Mouse (Mus musculus) forebrain, embryonic 12.5 days (tissue): ENCODE measurements at regions not wholly inside any gene's neighbourhood (a gene's known extent, or its start where the extent isn't known, plus 50 kb on each side); places are given as distances from the start of the nearest gene placed in this dataset.

Source experiments
- ATAC-seq: fragments of 200-750 bp; cut with Nextera tagmentation; 2 replicates; pipeline ENCODE4 v1.8.0; 2017; ENCODE audit warnings: moderate TSS enrichment; ENCODE audit not compliant: low FRiP score
- H3K27ac ChIP-seq: fragments of 300-500 bp; sonication (generic); 2 replicates; pipeline ENCODE4 v1.5.1; 2016; ENCODE audit warnings: mild to moderate bottlenecking
- H3K27me3 ChIP-seq: fragments of 300-500 bp; sonication (generic); 2 replicates; pipeline ENCODE4 v1.6.1; 2016; ENCODE audit warnings: mild to moderate bottlenecking
- H3K36me3 ChIP-seq: fragments of 300-500 bp; sonication (generic); replicated peaks from 2 replicates; pipeline ENCODE4 v1.6.1; 2016; ENCODE audit warnings: mild to moderate bottlenecking
- H3K4me1 ChIP-seq: fragments of 300-500 bp; sonication (generic); 2 replicates; pipeline ENCODE4 v1.6.1; 2016
- H3K4me2 ChIP-seq: fragments of 300-500 bp; sonication (generic); 2 replicates; pipeline ENCODE4 v1.6.1; 2016; ENCODE audit warnings: mild to moderate bottlenecking, moderate library complexity
- H3K4me3 ChIP-seq: fragments of 300-500 bp; sonication (generic); replicated peaks from 2 replicates; pipeline ENCODE4 v1.5.1; 2016; ENCODE audit warnings: mild to moderate bottlenecking
- H3K9ac ChIP-seq: fragments of 300-500 bp; sonication (generic); 2 replicates; pipeline ENCODE4 v1.6.1; 2016; ENCODE audit warnings: mild to moderate bottlenecking
- H3K9me3 ChIP-seq: fragments of 300-500 bp; sonication (generic); 2 replicates; pipeline ENCODE4 v1.6.1; 2016
- WGBS: fragments of 180-500 bp; shearing (Covaris S2); methylation state at CpG from one replicate; pipeline ENCODE4 v1.1.7; 2016; 5-methylcytosine and 5-hydroxymethylcytosine counted together

GRCm38 (mm10) chr8:126136946-126137345 is 142.0 kb downstream of the Kcnk1 start:
- WGBS, result 87% methylated on average over 3 of the region's 3 CpGs
- no peak overlapping the region for H3K9ac ChIP-seq
- no peak overlapping the region for H3K4me3 ChIP-seq
- H3K36me3 ChIP-seq, result no peaks in the 10 kb centered on the region
- H3K9me3 ChIP-seq, result no peaks in the 10 kb centered on the region
- no peak overlapping the region for H3K27ac ChIP-seq
- H3K27me3 ChIP-seq, result peaks cover 46% of the 10 kb centered on the region
- no peak for ATAC-seq
- peaks cover 13% of the 10 kb centered on the region for H3K4me1 ChIP-seq
- no peak overlapping the region for H3K4me2 ChIP-seq

- H3K9ac ChIP-seq, result no peak overlapping the region
- WGBS, result 60% methylated on average over 4 of the region's 4 CpGs
- H3K4me1 ChIP-seq, result peaks cover 13% of the 10 kb centered on the region
- no peak overlapping the region for H3K4me3 ChIP-seq
- no peaks in the 10 kb centered on the region for H3K36me3 ChIP-seq
- H3K27me3 ChIP-seq, result peaks cover 46% of the 10 kb centered on the region
- no peak for ATAC-seq
- no peak overlapping the region for H3K4me2 ChIP-seq
- no peak overlapping the region for H3K27ac ChIP-seq
- no peaks in the 10 kb centered on the region for H3K9me3 ChIP-seq
Measured at GRCm38 (mm10) chr8:126137452-126137851, 142.5 kb downstream of the Kcnk1 start.

DNA sequence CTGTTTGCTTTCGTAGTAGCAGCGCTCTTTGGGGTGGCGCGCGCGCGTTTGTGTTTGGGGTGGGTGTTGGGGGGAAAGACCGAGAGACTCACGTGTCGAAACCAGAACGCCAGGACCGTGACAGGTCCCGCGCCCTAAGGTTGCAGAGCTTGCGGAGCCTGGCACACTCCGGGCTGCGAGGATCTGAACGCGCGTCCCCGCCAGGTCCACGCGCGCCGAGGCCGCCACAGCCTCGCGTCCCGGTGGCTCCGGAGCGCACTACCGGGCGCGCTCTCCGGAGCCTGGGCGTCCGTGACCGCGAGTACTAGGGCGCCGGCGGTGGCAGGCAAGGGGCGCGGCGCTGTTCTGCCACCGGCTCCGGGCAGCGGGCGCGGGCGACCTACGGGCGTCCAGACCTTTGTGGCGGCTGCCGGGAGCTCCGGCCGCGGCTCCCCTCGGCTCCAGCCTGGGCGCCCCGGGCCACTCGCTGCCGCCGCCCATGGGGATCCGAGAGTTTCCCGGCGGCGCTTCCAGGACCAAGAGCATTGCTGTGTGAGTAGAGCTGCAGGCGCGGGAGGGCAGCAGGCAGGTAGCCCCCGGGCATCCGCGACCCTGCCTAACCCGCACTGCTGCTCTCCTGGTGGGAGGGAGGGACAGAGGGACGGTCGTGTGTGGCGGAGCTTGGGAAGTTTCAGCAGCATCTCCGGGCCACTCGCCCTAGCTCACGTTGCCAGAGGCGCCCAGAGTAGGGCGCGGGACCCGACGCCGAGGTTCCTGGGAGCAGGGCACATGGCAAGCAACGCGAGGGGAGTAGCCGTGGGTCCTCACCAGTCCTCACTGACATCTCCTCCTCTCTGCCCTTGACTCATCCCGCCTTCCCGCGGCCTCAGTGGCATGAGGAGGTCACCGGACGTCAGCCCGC is 143.9 kb downstream of the Kcnk1 start:
- Histone ChIP-seq H3K9me3 (no peaks in the 10 kb centered on the region), H3K9ac (peak overlapping the region; percentile 56), H3K27ac (no peak overlapping the region), H3K4me3 (peak overlapping the region; percentile 55), H3K36me3 (no peaks in the 10 kb centered on the region), H3K4me2 (peak overlapping the region; percentile 96), H3K4me1 (peaks cover 13% of the 10 kb centered on the region), H3K27me3 (peaks cover 46% of the 10 kb centered on the region)
- under 1% methylated on average over 95 of the region's 95 CpGs for WGBS
- peak; percentile 33; the same call in 1 of the 2 replicates for ATAC-seq

DNA sequence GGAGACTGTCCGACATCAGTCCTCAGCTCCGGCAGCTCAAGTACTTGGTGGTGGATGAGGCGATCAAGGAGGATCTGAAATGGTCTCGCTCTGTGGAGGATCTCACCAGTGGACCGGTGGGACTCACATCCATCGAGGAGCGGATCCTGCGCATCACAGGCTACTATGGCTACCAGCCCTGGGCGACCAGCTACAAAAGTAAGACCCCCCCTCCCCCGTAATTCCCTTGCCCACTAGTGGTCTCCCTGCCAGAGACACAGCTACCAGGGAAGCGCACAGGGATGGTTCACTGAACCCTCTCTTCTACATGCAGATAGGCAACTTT is 144.5 kb downstream of the Kcnk1 start:
- Histone ChIP-seq H3K27ac (no peak overlapping the region), H3K4me2 (peak overlapping the region; percentile 96), H3K9me3 (no peaks in the 10 kb centered on the region), H3K9ac (peak overlapping the region; percentile 56; the same call in 1 of the 2 replicates), H3K27me3 (peaks cover 46% of the 10 kb centered on the region), H3K4me1 (peaks cover 13% of the 10 kb centered on the region), H3K4me3 (peak overlapping the region; percentile 55), H3K36me3 (no peaks in the 10 kb centered on the region)
- 15% methylated on average over 11 of the region's 11 CpGs for WGBS
- peak; percentile 41; the same call in 1 of the 2 replicates for ATAC-seq

DNA sequence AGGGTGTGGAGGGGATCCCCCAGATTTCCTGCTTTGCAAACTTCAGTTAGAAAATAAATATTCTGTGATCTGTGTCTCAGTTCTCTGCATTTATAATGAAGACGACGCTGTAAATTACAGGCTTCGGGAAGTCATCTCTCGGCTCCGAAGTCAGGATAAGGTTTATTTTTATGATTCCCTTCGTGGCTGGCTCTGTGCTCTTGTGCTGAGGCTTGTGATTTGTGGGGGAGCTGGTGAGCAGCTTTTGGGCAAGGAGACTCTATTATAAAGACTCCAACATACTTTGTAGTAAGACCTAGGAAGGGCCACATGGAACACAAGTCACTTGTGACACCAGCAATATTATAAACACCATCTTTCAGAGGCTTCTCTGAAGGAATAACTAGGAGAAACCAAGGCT is 146.0 kb downstream of the Kcnk1 start:
- H3K4me2 ChIP-seq, result no peak overlapping the region
- peaks cover 38% of the 10 kb centered on the region for H3K27me3 ChIP-seq
- WGBS, result 84% methylated on average over 6 of the region's 6 CpGs
- no peak overlapping the region for H3K27ac ChIP-seq
- peaks cover 13% of the 10 kb centered on the region for H3K4me1 ChIP-seq
- no peaks in the 10 kb centered on the region for H3K36me3 ChIP-seq
- no peak overlapping the region for H3K9ac ChIP-seq
- no peak for ATAC-seq
- no peak overlapping the region for H3K4me3 ChIP-seq
- H3K9me3 ChIP-seq, result no peaks in the 10 kb centered on the region

GRCm38 (mm10) chr8:126151527-126151926 is 146.8 kb upstream of the Slc35f3 start:
- Histone ChIP-seq H3K27ac (no peak overlapping the region), H3K4me1 (no peaks in the 10 kb centered on the region), H3K9me3 (no peaks in the 10 kb centered on the region), H3K4me3 (no peak overlapping the region), H3K36me3 (no peaks in the 10 kb centered on the region), H3K27me3 (no peaks in the 10 kb centered on the region), H3K4me2 (no peak overlapping the region), H3K9ac (no peak overlapping the region)
- 90% methylated on average over 4 of the region's 4 CpGs for WGBS
- ATAC-seq, result no peak

- no peaks in the 10 kb centered on the region for H3K36me3 ChIP-seq
- H3K4me2 ChIP-seq, result no peak overlapping the region
- ATAC-seq, result no peak
- H3K27me3 ChIP-seq, result no peaks in the 10 kb centered on the region
- no peak overlapping the region for H3K4me3 ChIP-seq
- no peaks in the 10 kb centered on the region; the same call in 1 of the 2 replicates for H3K4me1 ChIP-seq
- no peak overlapping the region for H3K27ac ChIP-seq
- 81% methylated on average over 1 of the region's 1 CpGs for WGBS
- no peaks in the 10 kb centered on the region for H3K9me3 ChIP-seq
- H3K9ac ChIP-seq, result no peak overlapping the region
Measured at GRCm38 (mm10) chr8:126153955-126154354, 144.4 kb upstream of the Slc35f3 start.

- no peak overlapping the region for H3K4me2 ChIP-seq
- 65% methylated on average over 8 of the region's 8 CpGs for WGBS
- no peaks in the 10 kb centered on the region for H3K27me3 ChIP-seq
- H3K4me3 ChIP-seq, result no peak overlapping the region
- ATAC-seq, result no peak
- peaks cover 14% of the 10 kb centered on the region for H3K4me1 ChIP-seq
- H3K9ac ChIP-seq, result no peak overlapping the region
- H3K27ac ChIP-seq, result no peak overlapping the region
- H3K36me3 ChIP-seq, result no peaks in the 10 kb centered on the region
- no peaks in the 10 kb centered on the region for H3K9me3 ChIP-seq
Measured at GRCm38 (mm10) chr8:126157452-126158185, 140.7 kb upstream of the Slc35f3 start.

GRCm38 (mm10) chr8:126159485-126159884 is 138.9 kb upstream of the Slc35f3 start:
- H3K4me3 ChIP-seq, result no peak overlapping the region
- no peak overlapping the region for H3K9ac ChIP-seq
- H3K27me3 ChIP-seq, result no peaks in the 10 kb centered on the region
- no peaks in the 10 kb centered on the region for H3K36me3 ChIP-seq
- H3K4me2 ChIP-seq, result no peak overlapping the region
- ATAC-seq, result no peak
- H3K4me1 ChIP-seq, result peaks cover 24% of the 10 kb centered on the region
- no peaks in the 10 kb centered on the region for H3K9me3 ChIP-seq
- H3K27ac ChIP-seq, result no peak overlapping the region
- WGBS, result 96% methylated on average over 4 of the region's 4 CpGs

DNA sequence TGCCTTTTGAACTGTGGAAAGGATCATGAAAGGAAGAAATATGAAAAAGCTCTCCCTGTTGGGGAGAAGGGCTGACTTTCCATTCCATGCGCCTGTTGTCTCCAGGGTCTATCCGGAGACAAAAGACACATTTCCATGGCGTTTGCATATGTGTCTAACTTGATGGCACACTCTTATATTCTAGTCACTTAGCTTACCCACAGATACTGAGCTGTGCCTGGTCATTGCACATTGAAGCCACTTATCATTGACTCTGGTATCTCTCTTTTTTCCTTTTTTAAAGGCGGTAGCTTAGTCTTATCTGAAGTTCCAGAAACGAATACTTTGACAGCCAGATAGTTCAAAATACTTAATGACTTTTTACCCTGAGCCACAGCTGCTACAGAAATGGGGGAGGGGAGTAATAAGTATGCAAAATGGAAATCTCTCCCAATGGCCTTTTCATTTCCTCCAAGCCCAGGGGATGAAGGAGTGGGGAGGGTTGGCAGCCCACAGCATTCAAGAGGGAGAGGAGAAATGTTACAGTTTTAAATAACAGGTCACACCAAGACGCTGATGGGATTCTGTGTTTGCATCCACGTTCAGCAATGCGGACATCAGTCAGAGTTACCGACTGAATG is 137.9 kb upstream of the Slc35f3 start:
- Histone ChIP-seq H3K9ac (no peak overlapping the region), H3K4me3 (no peak overlapping the region), H3K4me1 (peaks cover 24% of the 10 kb centered on the region), H3K4me2 (no peak overlapping the region), H3K36me3 (no peaks in the 10 kb centered on the region), H3K27ac (no peak overlapping the region), H3K27me3 (no peaks in the 10 kb centered on the region), H3K9me3 (no peaks in the 10 kb centered on the region)
- WGBS, result 72% methylated on average over 9 of the region's 9 CpGs
- ATAC-seq, result no peak

DNA sequence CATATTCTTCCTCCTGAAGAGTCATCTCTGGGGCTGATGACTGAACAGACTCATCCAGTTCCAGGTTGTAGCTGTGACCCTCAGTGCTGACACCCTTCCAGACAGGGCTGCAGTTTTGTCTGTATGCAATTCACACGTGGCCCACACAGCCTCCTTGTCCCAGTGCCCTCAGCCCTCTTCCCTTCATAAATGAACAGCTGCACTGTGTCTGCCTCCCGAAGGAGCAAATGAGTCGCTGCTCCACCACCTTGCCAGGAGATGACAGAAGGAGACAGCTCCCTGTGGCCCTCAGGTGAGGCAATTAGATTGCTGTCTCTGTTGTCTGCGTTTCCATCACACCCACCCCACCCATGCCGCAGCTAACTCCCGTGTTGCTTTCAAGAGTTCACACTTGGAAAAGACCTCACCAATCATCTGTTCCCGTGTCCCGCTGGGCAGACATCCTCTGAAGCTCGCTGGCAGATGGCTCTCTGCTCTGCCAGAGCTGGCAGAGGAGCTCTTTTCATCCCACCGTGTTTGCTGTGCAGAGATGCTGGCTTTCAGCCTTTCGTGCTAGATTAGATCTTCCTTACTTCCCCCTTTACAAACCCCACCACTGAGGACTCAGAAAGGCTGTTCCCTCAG is 135.5 kb upstream of the Slc35f3 start:
- Histone ChIP-seq H3K36me3 (no peaks in the 10 kb centered on the region), H3K9ac (no peak overlapping the region), H3K27ac (no peak overlapping the region), H3K4me1 (peaks cover 24% of the 10 kb centered on the region; the same call in 1 of the 2 replicates), H3K9me3 (no peaks in the 10 kb centered on the region), H3K4me2 (no peak overlapping the region), H3K27me3 (no peaks in the 10 kb centered on the region), H3K4me3 (no peak overlapping the region)
- ATAC-seq, result peak; percentile 27; the same call in 1 of the 2 replicates
- WGBS, result 64% methylated on average over 11 of the region's 11 CpGs

DNA sequence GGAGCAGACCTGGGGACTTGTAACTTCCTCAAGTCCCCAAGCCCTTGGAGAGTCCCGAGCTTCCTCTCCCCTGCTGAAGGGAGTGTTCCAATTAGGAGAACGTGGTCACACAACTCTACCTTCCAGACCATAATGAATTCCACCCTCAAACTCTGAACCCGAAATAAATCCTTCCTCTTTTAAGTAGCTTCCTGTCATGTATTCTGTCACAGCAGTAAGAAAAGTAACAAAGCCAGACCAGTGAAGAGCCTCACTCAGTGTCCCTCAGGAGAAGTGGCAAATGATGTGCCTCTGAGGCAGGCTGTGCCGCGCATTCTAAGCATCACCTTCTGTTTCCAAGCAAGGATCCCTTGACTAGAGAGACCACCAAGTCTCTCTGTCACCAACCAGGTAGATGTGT is 134.4 kb upstream of the Slc35f3 start:
- 76% methylated on average over 5 of the region's 5 CpGs for WGBS
- Histone ChIP-seq H3K4me1 (peaks cover 24% of the 10 kb centered on the region; the same call in 1 of the 2 replicates), H3K27ac (no peak overlapping the region)

More for the DNA sequence above, 134.4 kb upstream of the Slc35f3 start:
- Histone ChIP-seq H3K9ac (no peak overlapping the region), H3K36me3 (no peaks in the 10 kb centered on the region), H3K9me3 (no peaks in the 10 kb centered on the region), H3K4me2 (no peak overlapping the region), H3K4me3 (no peak overlapping the region), H3K27me3 (no peaks in the 10 kb centered on the region)
- ATAC-seq, result no peak
